Mouse (Mus musculus): ENCODE results near the gene Xpc. TPM values are rescaled to one million over a fixed set of nuclear protein-coding genes. Genes with fewer than 3 reads are reported as not detected.

Xpc gene
- total RNA-seq, 4 experiments from 2014 or later = 11.7 to 16.0 (median 13.7) TPM

GRCm38 (mm10) chr6:91525544-91525943 is 9.9 kb upstream of the Xpc start:
- no peak for DNase-seq (ENCODE audit: low spot score in 2 of 2)

- no peak for DNase-seq (ENCODE audit: low spot score in 2 of 2)
Measured at GRCm38 (mm10) chr6:91522816-91523215, 7.1 kb upstream of the Xpc start.

GRCm38 (mm10) chr6:91518454-91519020 is 2.8 kb upstream of the Xpc start:
- no peak for DNase-seq (ENCODE audit: low spot score in 2 of 2)

- DNase-seq (ENCODE audit: low spot score in 2 of 2) = no peak
Measured at GRCm38 (mm10) chr6:91514737-91515362, 838 bp downstream of the Xpc start.

- no peak for DNase-seq (ENCODE audit: low spot score in 2 of 2)
Measured at GRCm38 (mm10) chr6:91514135-91514534, 1.6 kb downstream of the Xpc start.

DNA sequence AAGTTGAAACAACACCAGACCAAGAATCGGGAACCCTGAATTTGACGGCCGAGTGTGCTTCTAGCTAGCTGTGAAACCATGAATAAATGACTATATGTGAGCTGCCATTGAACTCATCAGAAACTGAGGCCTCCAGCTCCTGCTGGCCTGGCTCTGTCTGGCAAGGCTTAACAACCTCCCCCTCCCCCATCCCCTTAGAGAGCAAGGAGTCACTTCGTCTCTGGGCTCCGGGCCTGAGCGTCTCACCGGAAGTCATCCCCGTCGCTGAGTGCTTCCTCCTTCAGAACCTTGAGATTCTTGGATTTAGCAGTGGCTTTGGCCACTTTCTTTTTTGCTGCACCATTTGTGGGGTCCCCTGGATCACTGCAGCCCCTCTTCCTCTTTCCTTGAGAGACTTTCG is 5.5 kb downstream of the Xpc start:
- DNase-seq (ENCODE audit: low spot score in 2 of 2) = no peak

- no peak for DNase-seq (ENCODE audit: low spot score in 2 of 2)
Measured at GRCm38 (mm10) chr6:91509326-91509725, 6.4 kb downstream of the Xpc start.

DNA sequence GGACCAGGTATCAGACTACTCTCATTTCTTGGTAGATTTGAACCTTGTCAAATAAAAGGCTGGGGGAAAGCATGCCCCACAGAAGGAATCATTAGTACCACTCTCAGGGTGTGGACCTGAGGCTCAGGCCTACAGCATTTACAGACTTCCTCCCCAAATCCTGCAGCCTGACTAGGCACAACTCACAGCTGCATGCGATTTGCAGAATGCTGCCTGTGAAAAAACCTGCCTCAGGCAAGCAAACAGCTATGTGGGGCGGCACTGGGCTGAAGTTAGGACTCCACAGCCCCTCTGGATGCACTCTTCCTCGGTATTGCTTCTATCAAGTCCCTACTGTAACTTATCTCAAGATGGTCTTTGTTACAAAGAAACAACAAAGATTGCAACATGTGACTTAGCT is 7.6 kb downstream of the Xpc start:
- DNase-seq (ENCODE audit: low spot score in 2 of 2) = no peak

DNA sequence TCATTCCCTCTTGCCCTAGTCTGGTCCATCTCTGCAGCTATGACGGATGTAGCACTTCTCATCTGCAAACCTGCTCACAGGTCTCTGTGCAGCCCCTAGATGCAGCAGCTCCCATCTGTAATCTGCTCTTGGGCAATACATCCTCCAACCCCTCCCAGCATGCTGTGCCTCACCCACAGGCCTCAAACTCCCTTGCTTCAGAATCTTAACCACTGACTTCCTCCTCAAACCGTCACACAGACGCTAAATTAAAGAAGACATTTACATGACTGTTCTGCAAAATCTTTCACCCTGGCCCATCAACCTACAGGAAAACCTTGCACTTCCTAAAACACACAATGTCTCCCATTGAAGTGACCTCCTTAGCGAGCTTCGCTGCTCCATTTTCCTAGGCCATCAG is 9.7 kb downstream of the Xpc start:
- DNase-seq (ENCODE audit: low spot score in 2 of 2) = no peak

GRCm38 (mm10) chr6:91503302-91503701 is 12.4 kb downstream of the Xpc start:
- no peak for DNase-seq (ENCODE audit: low spot score in 2 of 2)

- DNase-seq (ENCODE audit: low spot score in 2 of 2) = no peak
Measured at GRCm38 (mm10) chr6:91494526-91494925, 21.2 kb downstream of the Xpc start.

DNA sequence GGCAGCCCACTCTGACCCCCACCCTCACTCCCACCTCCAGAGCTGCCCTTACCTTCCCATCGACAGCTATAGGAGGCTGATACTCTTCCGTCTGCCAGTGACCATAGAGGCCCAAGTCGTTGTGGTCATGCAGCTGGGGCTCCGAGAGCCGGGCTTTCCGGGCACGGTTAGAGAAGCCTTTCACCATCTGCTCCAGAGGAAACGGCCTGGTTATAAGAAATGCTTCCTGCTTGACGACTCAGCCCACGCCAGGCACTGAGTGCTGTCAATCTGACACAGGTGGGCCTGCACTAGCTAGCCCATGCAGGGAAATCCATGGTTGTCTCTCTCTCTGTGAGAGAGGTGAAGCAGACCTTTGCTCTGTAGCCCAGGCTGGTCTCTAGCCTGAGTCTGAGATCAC is 22.6 kb downstream of the Xpc start:
- no peak for DNase-seq (ENCODE audit: low spot score in 2 of 2)

DNA sequence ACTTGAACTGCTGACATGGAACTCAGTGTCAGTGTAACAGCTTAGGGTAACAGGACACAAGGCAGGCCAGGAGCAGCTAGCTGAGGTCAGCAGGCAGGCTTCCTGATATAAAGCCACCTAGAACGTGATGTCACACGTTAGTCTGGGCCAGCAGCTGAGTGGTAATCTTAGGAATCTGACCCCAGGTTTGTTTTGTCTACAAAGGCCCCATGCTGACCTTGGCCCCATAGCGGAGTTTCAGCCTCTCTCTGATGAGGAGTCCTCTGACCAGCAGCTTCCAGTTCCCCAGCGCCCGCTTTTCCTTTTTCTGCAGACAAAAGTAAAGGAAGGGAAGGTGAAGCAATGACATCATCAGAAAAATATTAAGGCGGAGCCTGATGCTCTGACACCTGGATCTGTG is 24.7 kb downstream of the Xpc start:
- DNase-seq (ENCODE audit: low spot score in 2 of 2) = no peak

GRCm38 (mm10) chr6:91489872-91490271 is 25.8 kb downstream of the Xpc start:
- peak; percentile 54 to 68 for DNase-seq (ENCODE audit: low spot score in 2 of 2)

GRCm38 (mm10) chr6:91488496-91489212 is 27.0 kb downstream of the Xpc start:
- no peak for DNase-seq (ENCODE audit: low spot score in 2 of 2)

- no peak for DNase-seq (ENCODE audit: low spot score in 2 of 2)
Measured at GRCm38 (mm10) chr6:91486736-91487453, 28.8 kb downstream of the Xpc start.

DNA sequence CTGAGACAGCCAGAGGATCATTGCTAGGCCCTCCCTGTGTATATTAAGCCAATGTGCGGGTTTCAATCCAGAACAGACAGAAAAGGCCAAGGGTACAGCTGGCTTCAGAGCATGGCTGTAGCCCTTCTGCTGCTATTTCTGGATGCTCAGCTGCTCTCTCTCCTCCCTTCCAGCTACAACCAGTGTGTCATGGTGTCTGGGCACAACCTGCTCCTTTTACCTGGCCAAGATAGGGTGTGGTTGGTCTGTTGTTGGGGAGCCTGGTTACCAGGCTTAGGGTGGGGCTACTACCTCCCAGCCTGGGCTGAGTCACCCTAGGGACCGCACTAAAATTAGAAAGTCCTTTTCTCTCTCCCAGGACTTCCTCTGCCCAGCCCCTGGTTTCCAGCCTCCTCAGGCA is 32.3 kb downstream of the Xpc start:
- no peak for DNase-seq (ENCODE audit: low spot score in 2 of 2)

- no peak for DNase-seq (ENCODE audit: low spot score in 2 of 2)
Measured at GRCm38 (mm10) chr6:91476541-91476940, 39.1 kb downstream of the Xpc start.

DNA sequence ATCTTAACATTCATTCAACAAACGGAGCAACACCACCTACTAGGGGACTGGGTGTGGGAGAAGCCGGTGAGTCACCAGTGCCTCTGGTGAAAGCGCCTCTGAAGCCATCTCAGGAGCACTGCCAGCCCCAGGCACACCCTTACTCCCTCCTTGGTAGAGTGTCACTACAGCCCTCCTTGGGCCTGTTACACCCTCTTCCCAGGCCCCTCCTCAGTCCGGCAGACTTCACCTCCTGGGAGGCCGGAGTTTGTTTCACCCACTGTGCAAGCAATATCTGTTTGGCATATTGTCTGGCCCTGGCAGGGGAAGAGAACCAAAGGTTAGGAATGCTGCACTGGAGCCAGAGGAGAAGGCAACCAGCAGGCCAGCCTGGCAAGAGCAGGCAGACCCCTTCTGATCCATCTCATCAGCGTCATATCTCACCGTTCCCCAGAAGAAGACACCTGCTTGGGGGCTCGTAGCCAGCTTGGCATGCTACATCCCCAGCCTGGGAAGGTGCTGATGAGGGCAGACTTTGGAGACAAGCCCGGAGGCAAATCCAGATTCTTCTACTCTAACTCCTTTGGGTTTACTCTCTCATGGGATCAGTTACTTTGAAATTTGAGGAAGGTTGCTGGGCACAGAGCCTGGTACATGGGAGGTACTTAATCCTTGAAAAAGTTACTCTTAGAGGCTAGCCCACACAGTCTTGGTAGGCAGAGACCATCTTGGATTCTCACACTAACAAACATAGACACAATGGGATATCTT is 41.1 kb downstream of the Xpc start:
- DNase-seq (ENCODE audit: low spot score in 2 of 2) = no peak

GRCm38 (mm10) chr6:91473805-91474440 is 41.8 kb downstream of the Xpc start:
- no peak for DNase-seq (ENCODE audit: low spot score in 2 of 2)
